Mouse (Mus musculus) ES-E14 (cell line): ENCODE data around the gene Adam17. TPM values are rescaled to one million over a fixed set of nuclear protein-coding genes. Genes with fewer than 3 reads are reported as not detected.

ENCODE experiments used
- DNase-seq: peaks from one replicate; pipeline ENCODE4 v3.0.0-alpha.2; 2013; ENCODE audit warnings: low read depth, low spot score
- H3K27ac ChIP-seq: 2 replicates; pipeline ENCODE4 v1.5.1; 2012; ENCODE audit warnings: low read depth, mild to moderate bottlenecking, low read length, moderate library complexity, mixed read lengths; ENCODE audit not compliant: poor library complexity, insufficient read depth, severe bottlenecking
- H3K36me3 ChIP-seq: 2 replicates; pipeline ENCODE4 v1.6.1; 2012; ENCODE audit warnings: mild to moderate bottlenecking, low read length, moderate library complexity, mixed read lengths; ENCODE audit not compliant: control insufficient read depth, poor library complexity, insufficient read depth, severe bottlenecking
- H3K4me1 ChIP-seq, 2 experiments: fragments of 150-350 bp in 1 of 2; sonication (generic) in 1 of 2; 2 replicates each; pipeline ENCODE4 v1.6.1; 2012; ENCODE audit warnings: low read length in 2 of 2, mild to moderate bottlenecking in 1 of 2, mixed read lengths in 1 of 2; ENCODE audit not compliant: control insufficient read depth in 2 of 2, insufficient read depth in 2 of 2, poor library complexity in 1 of 2
- H3K4me3 ChIP-seq, 2 experiments: fragments of 150-350 bp in 1 of 2; sonication (generic) in 1 of 2; 2 replicates each; pipeline ENCODE4 v1.5.1; 2012; ENCODE audit warnings: low read length in 2 of 2, low read depth in 1 of 2, mild to moderate bottlenecking in 1 of 2, mixed read lengths in 1 of 2; ENCODE audit not compliant: insufficient read depth in 1 of 2, poor library complexity in 1 of 2, severe bottlenecking in 1 of 2
- H3K9ac ChIP-seq: 2 replicates; pipeline ENCODE4 v1.6.1; 2012; ENCODE audit warnings: low read depth, mild to moderate bottlenecking, low read length, mixed read lengths; ENCODE audit not compliant: poor library complexity, insufficient read depth, severe bottlenecking
- H3K9me3 ChIP-seq: fragments of 150-350 bp; sonication (generic); 2 replicates; pipeline ENCODE4 v1.6.1; 2012; ENCODE audit warnings: low read depth, mild to moderate bottlenecking, low read length; ENCODE audit not compliant: control insufficient read depth, insufficient read depth
- CHD2 ChIP-seq: IDR thresholded peaks from 2 replicates; pipeline ENCODE4 v1.6.1; 2014; ENCODE audit warnings: mild to moderate bottlenecking, low read depth, low read length, inconsistent platforms
- HCFC1 ChIP-seq: IDR thresholded peaks from 2 replicates; pipeline ENCODE4 v1.6.1; 2012; ENCODE audit warnings: low read length, inconsistent platforms, borderline replicate concordance; ENCODE audit not compliant: insufficient read depth
- MAFK ChIP-seq: IDR thresholded peaks from 2 replicates; pipeline ENCODE4 v1.6.1; 2014; ENCODE audit warnings: mild to moderate bottlenecking, low read depth, low read length, inconsistent platforms; ENCODE audit not compliant: insufficient read depth
- ZC3H11A ChIP-seq: IDR thresholded peaks from 2 replicates; pipeline ENCODE4 v1.6.1; 2012; ENCODE audit warnings: low read depth, mild to moderate bottlenecking, inconsistent platforms, low read length, borderline replicate concordance
- ZNF384 ChIP-seq: IDR thresholded peaks from 2 replicates; pipeline ENCODE4 v1.6.1; 2012; ENCODE audit warnings: low read depth, low read length, inconsistent platforms
- in situ Hi-C, 2 experiments: fragments of 600-800 bp; cut with MboI; formaldehyde crosslinking; loops; one replicate each; pipeline ENCODE4 v1.15.1; 2025; ENCODE audit warnings: low sequenced_read_pairs in 2 of 2, inconsistent platforms in 1 of 2; ENCODE audit not compliant: unreplicated experiment in 2 of 2
- total RNA-seq: library from RNA; depleted of rRNA; stranded (reverse); fragments of 300-350 nt; gene quantifications from 2 replicates; pipeline ENCODE4 v1.2.3, GENCODE M21; 2012

Gene Adam17
- total RNA-seq, 1 experiment: 56.7 TPM

DNA sequence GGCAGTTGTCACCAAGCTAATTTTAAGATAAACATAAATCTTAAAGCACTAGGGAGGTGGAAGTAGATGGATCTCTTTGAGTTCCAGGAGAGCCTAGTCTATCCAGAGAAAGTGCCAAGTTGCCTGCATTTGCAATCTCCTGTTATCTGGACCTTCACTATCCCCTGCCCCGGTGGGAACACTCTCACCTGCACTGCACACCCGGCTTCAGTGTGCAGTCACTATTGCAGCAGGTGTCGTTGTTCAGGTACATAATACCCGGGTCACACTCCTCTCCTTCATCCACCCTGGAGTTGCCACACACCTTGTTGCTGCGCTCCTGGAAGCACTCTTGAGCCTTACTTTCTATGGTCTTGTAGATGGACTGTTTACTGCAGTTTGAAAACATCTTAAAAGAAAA, 39.7 kb downstream of the Adam17 start:
- no peak overlapping the region for H3K4me3 ChIP-seq
- H3K4me1 ChIP-seq: no peaks in the 10 kb centered on the region
- no peak for DNase-seq
- no peaks in the 10 kb centered on the region for H3K9me3 ChIP-seq
- H3K27ac ChIP-seq: peak overlapping the region; percentile 18; the same call in 1 of the 2 replicates
- peaks cover 32% of the 10 kb centered on the region for H3K36me3 ChIP-seq
- in situ Hi-C loops: no loop called here
- no peak overlapping the region for H3K9ac ChIP-seq
- TF ChIP-seq MAFK: no peak
- no peak for TF ChIP-seq ZNF384
- TF ChIP-seq CHD2: no peak
- no peak for TF ChIP-seq HCFC1
- no peak for TF ChIP-seq ZC3H11A

DNA sequence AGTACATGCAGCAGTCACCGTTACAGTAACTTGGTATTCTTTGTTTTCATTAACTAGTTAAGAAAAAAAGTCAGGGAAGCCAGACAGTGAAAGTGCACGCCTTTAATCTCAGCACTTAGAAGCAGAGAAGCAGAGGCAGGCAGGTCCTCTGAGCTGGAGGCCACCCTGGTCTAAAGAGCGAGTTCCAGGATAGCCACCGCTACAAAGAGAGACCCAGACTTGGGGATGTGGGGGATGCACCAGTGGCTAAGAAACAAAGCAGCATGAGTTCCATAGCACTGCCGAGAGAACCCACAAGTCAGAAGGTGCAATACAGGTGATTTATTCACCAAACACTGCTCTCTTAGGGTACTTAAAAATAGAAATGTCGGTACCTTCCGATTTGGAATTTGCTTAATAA, 40.4 kb downstream of the Adam17 start:
- TF ChIP-seq ZC3H11A: no peak
- TF ChIP-seq MAFK: no peak
- Histone ChIP-seq H3K4me1 (no peaks in the 10 kb centered on the region), H3K4me3 (no peak overlapping the region), H3K27ac (no peak overlapping the region), H3K9me3 (no peaks in the 10 kb centered on the region), H3K9ac (no peak overlapping the region), H3K36me3 (peaks cover 32% of the 10 kb centered on the region)
- DNase-seq: no peak
- in situ Hi-C loops: no loop called here

DNA sequence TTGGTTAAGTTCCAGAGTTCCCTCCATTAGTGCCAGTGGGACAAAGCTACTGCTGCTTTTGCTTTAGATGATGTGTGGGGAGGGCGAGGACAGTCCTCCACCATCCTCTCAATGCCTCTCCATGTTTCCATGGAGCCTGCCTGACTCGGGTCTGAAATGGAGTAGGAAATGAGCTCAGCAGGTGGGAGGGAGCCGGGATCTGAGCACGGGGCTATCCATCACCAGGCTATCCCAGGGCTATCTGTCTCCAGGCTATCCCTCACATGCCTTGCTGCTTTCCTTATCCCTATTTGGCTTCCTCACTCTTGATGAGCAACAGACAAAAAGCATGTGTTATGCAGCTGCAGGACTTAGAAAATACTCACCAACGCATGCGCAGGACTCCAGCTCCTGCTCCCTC, 41.7 kb downstream of the Adam17 start:
- no peak for DNase-seq
- Histone ChIP-seq H3K36me3 (peaks cover 39% of the 10 kb centered on the region), H3K9me3 (no peaks in the 10 kb centered on the region), H3K4me1 (no peaks in the 10 kb centered on the region), H3K27ac (no peak overlapping the region), H3K4me3 (no peak overlapping the region), H3K9ac (no peak overlapping the region)
- in situ Hi-C loops: no loop called here
- no peak for TF ChIP-seq HCFC1
- no peak for TF ChIP-seq ZNF384
- TF ChIP-seq ZC3H11A: no peak
- TF ChIP-seq MAFK: no peak
- no peak for TF ChIP-seq CHD2

DNA sequence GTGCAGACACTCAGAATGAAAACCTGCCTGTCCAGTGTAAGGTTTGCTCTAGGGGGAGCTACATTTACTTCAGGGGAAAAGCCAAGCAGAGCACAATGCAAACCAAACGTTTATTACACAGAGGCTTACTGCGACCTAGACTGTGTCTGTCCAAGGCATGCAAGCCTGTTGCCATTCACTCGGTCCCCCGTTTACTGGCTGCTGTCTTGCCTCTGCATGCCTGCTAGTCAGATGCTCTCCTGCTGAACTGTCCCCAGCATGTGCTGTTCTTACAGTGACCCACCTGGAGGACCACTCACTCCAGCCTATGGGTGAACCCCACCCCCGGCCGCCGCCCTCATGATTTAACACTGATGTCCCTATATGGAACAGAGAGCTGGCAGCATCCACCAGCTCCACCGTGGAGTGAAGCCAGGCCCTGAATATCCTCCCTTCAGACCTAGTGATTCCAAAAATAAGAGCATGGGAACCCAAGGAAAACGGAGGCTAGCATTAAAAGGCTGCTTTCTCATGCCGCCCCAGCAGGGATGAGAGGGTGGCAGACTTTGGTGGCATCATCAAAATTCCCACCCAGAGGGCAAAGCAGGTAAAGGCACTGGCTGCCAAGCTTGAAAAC, 42.4 kb downstream of the Adam17 start:
- Histone ChIP-seq H3K4me3 (no peak overlapping the region), H3K36me3 (peaks cover 39% of the 10 kb centered on the region), H3K9ac (no peak overlapping the region), H3K4me1 (no peaks in the 10 kb centered on the region), H3K9me3 (no peaks in the 10 kb centered on the region), H3K27ac (no peak overlapping the region)
- DNase-seq: no peak
- TF ChIP-seq ZC3H11A (no peak), MAFK (no peak), ZNF384 (no peak), HCFC1 (no peak), CHD2 (no peak)
- in situ Hi-C loops: no loop called here
